Mouse (Mus musculus) CH12.LX (cell line): ENCODE measurements at regions not wholly inside any gene's neighbourhood (a gene's known extent, or its start where the extent isn't known, plus 50 kb on each side); places are given as distances from the start of the nearest gene placed in this dataset.

Experiments used
- BHLHE40 ChIP-seq: IDR thresholded peaks from 2 replicates; pipeline ENCODE4 v1.6.1; 2011; ENCODE audit warnings: mild to moderate bottlenecking, low read depth, low read length, improper control_type of control experiment
- CTCF ChIP-seq, 2 experiments: IDR thresholded peaks in 1 of 2; conservative IDR thresholded peaks in 1 of 2; 2 replicates each; pipeline ENCODE4 v1.5.1; 2011 to 2012; ENCODE audit warnings: low read depth in 2 of 2, low read length in 2 of 2, improper control_type of control experiment in 1 of 2, inconsistent platforms in 1 of 2, mild to moderate bottlenecking in 1 of 2, moderate library complexity in 1 of 2
- ELF1 ChIP-seq: IDR thresholded peaks from 2 replicates; pipeline ENCODE4 v1.6.1; 2014; ENCODE audit warnings: low read depth, mild to moderate bottlenecking, inconsistent platforms, low read length, improper control_type of control experiment
- ETS1 ChIP-seq: conservative IDR thresholded peaks from 2 replicates; pipeline ENCODE4 v1.6.1; 2012; ENCODE audit warnings: low read depth, mild to moderate bottlenecking, inconsistent platforms, low read length, improper control_type of control experiment, moderate library complexity
- POLR2A ChIP-seq: IDR thresholded peaks from 2 replicates; pipeline ENCODE4 v1.6.1; 2011; ENCODE audit warnings: low read depth, mild to moderate bottlenecking, improper control_type of control experiment, low read length
- TCF12 ChIP-seq: IDR thresholded peaks from 2 replicates; pipeline ENCODE4 v1.6.1; 2014; ENCODE audit warnings: low read depth, mild to moderate bottlenecking, inconsistent platforms, low read length, improper control_type of control experiment
- ZMIZ1 ChIP-seq: IDR thresholded peaks from 2 replicates; pipeline ENCODE4 v1.6.1; 2012; ENCODE audit warnings: low read depth, mild to moderate bottlenecking, inconsistent platforms, low read length, improper control_type of control experiment

GRCm38 (mm10) chr6:141068861-141069467 lies 180.1 kb upstream of the Pde3a start:
- TF ChIP-seq CTCF (conservative IDR thresholded peaks at IDR 0.05 in 1 of 2, IDR thresholded peaks at IDR 0.05 in 1 of 2; ENCODE audit: low read depth in 2 of 2, low read length in 2 of 2): no peak
- no peak for TF ChIP-seq POLR2A
- no peak for TF ChIP-seq ELF1
- TF ChIP-seq ZMIZ1: no peak
- TF ChIP-seq ETS1: no peak
- TF ChIP-seq TCF12: no peak
- TF ChIP-seq BHLHE40: no peak
